Mouse (Mus musculus) right cerebral cortex, postnatal 36 days (tissue): ENCODE data around the gene Usp32.

ENCODE experiments used
- DNase-seq, 2 experiments: peaks; one replicate each; pipeline ENCODE4 v3.0.0; 2022; ENCODE audit warnings: low spot score in 2 of 2, mixed read lengths in 1 of 2

The Usp32 gene

DNA sequence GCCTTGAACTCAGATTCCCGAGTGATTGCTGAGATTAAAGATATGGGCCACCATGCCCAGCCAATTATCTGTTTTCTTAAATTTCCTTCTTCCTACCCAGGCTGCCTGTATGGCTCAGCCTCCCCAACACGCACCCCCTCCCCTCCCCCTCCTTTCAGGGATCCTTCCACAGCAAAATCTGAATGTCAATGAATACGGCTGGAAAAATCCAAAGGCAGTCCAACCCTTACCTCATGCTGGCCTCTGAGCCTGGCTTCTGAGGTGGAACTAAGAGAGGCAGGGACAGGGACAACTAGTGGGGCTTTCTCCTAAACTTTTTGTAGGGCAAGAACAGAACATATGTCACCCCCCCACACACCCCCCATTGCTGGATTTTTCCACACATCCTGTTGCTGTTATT, 191.8 kb downstream of the Usp32 start:
- DNase-seq, result no peak

DNA sequence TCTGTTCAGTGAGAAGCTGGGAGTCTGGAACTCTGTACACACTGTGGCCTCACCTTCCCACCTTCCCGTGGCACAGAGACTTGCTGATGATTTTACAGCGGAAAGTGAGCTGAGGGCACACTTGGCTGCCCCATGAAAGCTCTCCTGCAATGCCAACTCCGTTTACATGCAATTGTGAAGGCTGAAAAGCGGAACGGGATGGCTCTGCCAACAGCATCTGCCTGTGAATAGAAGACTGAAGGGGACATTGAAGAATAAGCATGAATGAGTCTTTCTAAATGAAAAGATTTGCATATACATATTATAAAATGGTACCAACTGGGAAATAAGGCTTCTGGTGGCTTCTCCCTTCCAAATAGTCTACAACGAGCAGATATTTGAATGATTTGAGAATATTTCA, 192.8 kb downstream of the Usp32 start:
- no peak for DNase-seq

DNA sequence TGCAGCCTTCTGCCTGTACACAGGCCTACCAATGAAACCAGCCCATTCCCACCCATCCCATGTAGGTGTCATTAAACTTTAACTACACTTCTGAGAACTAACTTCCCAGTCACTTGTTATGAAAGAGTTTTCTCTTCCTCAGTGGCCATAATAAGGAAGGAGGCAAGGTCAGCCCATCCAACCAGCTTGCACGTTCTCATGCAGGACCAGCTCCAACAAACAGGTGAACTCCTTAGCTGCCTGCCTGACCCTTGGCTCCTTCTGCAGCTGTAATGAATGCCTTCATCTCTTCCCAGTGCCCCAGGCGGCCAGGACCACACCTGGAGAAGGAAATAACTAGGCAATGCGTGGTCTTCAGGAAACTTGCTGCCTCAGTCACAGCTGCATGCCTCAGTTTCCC, 194.1 kb downstream of the Usp32 start:
- DNase-seq, result no peak

DNA sequence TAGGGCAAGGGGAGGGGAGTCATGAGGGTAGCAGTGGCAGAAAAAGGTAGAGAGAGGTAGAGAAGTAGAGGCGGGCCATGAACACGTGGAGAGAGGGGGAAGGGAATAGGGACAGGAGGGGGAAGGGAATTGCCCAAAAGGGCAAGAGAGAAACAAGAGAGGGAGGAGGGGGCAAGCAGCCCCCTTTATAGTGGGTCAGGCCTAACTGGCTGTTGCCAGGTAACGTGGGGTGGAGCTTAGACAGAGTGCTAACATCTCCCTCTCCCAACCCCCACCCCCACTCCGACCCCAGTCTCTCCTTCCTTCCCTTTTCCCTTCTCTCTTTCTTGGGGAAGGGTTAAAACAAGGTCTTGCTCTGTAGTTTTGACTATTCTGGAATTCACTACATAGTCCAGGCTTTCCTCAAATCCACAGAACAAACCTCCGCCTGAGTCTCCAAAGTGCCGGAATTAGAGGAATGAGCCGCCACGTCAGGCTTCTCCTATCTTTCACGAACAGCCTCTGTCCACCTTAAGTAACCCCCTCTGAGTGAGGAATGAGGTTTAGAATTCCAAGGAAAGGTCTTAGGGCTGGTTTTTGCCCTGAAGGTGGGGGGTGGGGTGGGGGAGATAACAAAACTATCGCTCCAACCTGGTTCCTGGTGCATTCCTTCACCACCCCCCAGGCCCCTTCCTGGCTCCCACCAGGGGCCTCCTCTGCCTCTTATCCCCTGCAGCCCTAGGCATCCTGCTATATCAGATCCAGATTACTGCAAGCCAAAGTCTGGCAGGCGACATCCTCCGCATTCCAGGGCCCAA, 195.1 kb downstream of the Usp32 start:
- no peak for DNase-seq

DNA sequence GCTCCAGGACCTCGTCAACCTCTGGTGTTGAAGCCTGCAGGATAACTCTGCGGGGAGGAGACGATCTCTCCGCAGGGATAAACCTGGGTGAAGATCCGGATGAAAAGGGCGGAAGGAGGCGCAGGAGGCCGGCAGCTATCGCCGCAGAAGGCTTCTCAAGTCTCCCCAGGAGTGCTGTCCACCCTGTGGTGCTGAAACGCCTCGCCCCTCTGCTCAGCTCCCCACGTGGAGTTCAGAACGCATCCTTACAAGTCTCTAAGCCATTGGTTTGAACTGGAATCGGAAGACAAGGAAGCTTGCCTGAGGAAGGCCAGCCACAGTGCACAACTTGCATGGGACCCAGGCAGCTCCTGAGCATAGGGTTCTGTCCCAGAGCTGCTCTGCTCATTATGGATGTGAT, 196.0 kb downstream of the Usp32 start:
- no peak for DNase-seq

DNA sequence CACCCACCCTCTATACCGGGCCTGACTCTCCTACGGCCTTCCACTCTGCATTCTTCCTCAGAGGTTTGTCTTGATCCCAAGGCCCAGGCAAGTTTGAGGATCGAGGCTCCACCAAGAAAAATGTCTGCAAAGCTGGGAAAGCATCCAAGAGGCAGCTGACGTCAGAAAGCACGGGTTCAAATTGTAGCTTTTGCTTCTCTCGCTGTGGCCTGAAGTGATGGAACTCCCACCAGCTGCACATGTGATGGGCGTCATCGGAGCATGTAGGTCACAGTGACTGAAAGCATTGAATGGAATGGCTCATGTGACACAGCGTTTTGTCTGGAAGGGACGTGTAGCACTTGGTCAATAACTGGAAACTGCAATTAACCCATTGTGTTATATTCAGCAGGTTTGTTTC, 199.8 kb downstream of the Usp32 start:
- no peak for DNase-seq

DNA sequence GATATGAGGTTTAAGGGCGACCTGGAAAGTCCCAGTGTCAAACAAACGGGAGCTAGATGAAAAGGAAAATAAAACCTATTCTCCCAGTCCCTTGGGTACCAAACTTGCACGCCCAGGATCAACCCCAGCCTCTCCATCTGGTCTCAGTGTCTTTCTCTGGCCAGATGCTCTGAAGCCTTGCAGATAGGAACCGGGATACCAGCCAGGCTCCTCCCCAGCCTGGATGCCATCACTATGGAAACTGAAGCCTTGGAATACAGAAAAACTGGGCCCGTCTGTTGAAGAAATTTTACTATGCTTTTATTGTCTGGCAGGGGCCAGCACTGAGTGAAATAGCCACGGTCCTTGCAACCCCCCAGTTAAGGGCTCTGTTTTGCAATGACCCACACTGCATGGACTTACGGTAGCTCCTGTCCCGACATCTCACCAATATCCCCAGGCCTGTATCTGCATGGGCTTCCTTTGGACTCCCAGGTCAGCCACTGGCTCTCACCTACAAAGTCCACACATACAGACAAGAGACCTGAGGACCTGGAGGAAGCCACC, 200.4 kb downstream of the Usp32 start:
- DNase-seq, result peak; percentile 49 to 55
